Mouse (Mus musculus) CD4-positive, CD25-positive, alpha-beta regulatory T cell (primary cell): ENCODE data around the gene Cul4b. TPM values are rescaled to one million over a fixed set of nuclear protein-coding genes. Genes with fewer than 3 reads are reported as not detected.

Source experiments
- polyA plus RNA-seq: library from polyadenylated mRNA; unstranded; fragments of 100-300 nt; shearing (Covaris generic); gene quantifications from one replicate; pipeline ENCODE4 v1.2.1, GENCODE M21; 2017

The Cul4b gene
- 29.1 TPM for polyA plus RNA-seq

DNA sequence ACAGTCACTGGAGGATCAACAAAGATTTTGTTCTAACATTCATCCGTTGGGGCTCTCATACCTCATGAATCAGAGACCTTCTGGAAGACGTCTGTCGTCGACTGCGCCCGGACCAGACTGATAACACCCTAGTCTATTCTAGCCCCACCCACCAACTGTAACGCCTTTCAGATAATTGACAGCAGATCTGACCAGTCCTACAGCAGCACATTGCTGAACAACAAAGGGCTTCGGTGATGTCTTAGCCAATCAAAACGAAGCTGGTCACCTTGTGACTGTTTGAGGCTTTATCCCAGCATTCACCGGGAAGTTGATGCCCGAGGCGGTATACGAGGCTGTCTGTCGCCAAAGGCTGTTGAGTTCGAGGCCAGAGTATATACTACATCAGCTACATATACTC is at the start of gene Cul4b:
Cul4b (minus strand) TSS at position 119 of the 400 bp plus-strand sequence.

GRCm38 (mm10) chrX:38600177-38600994 is 24.4 kb upstream of the Cul4b start, which contains the start of gene Mcts1:
Gene Mcts1, plus strand, starts transcription at chrX:38600578.

Other genes with a start within 250 kb of the Cul4b start
- gene Lamp2, start 119.7 kb downstream of the Cul4b start, polyA plus RNA-seq, result 44.7 TPM
- gene Mcts1, start 24.4 kb upstream of the Cul4b start, polyA plus RNA-seq, result 136 TPM
- gene C1galt1c1, start 58.9 kb upstream of the Cul4b start, polyA plus RNA-seq, result 21.9 TPM
- not detected for gene 6030498E09Rik, start 196.5 kb upstream of the Cul4b start, polyA plus RNA-seq